Mouse (Mus musculus) 3134 (cell line): Measurements from ENCODE around the gene Cend1.

ENCODE experiments used
- DNase-seq: peaks from one replicate; pipeline ENCODE4 v3.0.0-alpha.2; 2011; ENCODE audit warnings: low spot score; ENCODE audit not compliant: insufficient read length; ENCODE audit errors: extremely low read depth

Cend1 gene

DNA sequence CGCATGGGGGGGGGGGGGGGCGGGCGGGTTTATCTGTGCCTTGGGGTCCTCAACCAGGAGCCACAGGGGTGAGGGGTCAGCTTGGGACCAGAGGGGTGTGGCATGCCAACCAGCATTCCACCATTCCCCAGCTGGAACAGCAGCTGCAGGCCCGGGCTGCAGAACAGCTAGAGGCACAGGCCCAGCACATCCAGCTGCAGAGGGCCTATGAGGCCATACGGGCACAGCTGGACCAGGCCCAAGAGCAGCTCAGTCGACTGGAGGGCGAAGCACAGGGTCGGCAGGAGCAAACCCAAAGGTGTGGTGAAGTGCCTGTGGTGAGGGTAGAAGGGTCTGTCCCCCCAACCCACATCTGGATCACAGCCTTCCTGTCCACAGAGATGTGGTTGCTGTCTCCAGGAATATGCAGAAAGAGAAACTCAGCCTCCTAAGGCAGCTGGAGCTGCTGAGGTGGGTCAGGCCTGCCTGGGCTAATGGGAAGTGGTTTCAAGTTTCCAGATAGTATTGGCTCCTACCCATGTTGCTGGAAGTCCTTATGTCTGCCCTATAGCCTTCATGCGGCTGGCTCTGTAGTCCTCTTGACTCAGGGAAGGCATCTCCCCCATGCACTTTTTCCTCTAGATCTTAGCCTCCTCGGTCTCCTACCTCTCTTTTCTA is 36.2 kb upstream of the Cend1 start:
- DNase-seq: peak; percentile 74

DNA sequence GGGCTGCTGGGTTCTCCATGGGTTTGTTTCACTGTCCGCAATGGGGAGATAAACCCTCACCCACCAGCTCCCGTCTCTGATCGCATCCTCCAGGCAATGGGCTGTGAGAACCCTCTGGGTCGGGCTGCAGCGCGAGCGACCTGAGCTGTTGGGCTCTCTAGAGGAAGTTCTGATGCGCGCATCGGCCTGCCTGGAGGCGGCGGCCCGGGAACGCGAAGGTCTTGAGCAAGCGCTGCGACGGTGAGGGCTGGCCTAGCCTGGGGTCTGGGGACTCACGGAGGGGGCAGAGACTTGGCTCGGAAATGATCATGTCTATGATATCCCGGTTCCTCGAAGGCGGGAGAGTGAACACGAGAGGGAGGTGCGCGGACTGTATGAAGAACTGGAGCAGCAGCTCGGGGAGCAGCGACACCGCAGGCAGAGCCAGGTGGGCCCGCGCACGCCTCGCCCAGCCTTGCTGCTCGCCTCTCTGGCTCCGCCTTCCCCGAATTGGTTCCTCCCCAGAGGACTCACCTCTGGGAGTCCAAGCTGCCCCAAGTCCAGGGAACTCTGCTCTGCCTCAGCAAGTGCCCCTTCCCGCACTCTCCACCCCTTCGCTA is 35.4 kb upstream of the Cend1 start:
- no peak for DNase-seq

DNA sequence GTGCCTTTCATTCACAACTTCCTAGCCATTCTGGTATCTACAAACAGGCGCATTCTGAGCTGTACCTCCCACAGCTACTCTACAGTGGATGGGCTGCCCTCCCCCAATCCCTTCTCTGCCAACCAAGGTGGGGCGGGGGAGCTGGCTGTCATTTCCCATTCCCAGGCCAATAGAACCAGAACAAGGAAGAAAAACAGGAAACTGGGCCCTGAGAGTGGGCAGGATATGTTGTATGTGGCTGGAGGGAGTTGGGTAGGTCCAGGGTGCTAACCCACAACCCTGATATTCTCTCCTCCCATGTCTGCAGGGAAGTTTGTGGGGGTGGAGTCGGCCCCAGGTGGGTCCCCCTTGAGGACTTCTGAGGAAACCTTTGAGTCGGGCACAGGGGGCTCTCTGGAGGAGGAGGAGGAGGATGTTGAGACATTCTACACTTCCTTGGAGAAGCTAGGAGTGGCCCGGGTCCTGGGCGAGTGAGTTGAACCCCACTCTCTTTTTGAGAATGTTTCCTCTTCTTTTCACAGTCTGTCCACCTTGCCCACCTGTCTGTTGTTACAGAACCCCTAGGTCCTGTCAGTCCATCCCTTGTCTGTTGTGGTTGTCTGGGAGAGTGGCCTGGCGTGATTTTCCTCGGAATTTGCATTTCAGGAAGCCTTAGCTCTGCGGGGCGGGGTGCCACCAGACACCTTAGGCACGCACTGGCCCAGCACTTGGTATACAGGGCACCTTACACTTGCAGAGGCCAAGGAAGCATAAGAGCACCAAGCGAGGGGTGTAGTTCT is 34.7 kb upstream of the Cend1 start:
- no peak for DNase-seq

DNA sequence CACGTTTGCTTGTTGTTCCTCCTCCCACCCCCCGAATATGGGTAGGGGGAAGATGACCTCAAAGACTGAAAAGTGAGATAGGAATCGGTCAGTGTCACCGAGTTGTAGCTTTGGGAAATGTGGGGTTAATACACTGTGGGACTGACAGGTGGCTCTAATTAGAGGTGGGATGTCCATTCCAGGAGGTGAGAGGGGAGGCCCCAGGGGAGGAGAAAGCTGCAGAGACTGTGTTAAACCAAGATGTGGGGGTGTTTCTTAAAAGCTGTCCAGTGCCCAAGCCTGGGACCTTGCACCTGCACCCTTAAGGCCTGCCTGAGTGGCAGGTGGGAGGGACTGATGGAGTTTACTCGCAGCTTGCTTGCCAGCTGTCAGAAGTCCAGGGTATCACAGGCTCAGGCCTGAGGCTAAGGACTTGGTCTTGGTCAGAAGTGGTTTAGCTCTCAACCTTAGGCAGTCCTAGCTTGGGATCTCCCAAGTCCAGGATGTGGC is 33.1 kb upstream of the Cend1 start:
- no peak for DNase-seq

DNA sequence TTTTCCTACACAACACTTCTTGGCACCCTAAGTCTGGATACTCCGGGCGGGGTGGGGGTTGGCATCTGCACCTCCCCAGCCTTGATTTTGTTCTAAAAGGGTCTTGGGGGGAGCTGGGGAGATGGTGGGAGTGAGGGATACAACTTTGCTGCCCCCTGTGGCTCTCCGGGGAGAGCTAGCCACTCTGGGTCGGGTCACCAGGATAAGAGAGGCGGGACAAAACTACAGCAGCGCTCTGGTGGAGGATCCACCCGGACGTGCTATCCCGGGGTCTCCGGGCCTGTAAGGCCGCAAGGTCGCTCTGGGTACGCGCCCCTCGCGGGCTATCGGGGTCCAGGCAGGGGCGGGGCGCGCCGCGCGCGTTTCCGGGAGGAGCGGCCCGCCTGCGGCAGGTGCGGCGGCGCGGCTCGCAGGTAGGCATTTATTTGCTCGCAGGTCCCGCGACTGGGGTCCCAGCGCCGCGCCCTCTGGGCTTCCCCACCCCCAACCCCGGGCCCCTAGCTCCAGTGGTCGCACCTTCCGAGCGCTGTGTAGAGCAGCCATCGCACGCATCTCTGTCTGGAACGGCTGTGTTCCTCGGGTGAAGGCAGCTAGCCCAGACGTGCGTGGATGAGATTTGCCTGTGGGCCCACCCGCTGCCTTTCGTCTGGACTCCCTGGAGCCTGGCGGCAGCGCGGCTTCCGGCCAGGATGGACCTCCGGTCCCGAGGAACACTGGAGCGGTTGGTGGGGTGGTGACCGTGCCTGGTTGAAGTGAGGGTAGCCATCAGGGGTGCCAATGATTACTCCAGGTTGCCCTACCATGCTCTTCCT is 32.4 kb upstream of the Cend1 start:
- DNase-seq: no peak

- DNase-seq: no peak
Measured at GRCm38 (mm10) chr7:141460391-141461113, 31.3 kb upstream of the Cend1 start, which contains the start of gene Cracr2b. Cracr2b (plus strand) TSS chr7:141461094.

DNA sequence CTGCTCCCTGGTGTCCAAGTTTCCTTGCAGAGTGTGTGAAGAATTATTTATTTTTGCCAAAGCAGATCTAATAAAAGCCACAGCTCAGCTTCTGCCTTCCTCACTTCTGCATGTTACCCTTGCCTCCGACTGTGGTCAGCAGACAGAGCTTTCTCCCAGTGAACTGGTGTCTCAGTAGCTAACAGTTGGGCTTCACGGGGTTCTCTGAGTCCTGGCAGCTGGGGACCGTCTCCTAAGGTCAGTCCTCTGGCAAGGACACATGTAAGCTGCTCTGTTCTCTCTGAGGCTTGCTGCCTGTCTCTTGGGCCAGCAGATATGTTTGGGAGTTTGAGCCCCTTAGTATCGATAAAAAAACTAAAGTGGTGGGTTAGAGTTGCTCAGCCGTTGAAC is 30.7 kb upstream of the Cend1 start:
- DNase-seq: no peak

DNA sequence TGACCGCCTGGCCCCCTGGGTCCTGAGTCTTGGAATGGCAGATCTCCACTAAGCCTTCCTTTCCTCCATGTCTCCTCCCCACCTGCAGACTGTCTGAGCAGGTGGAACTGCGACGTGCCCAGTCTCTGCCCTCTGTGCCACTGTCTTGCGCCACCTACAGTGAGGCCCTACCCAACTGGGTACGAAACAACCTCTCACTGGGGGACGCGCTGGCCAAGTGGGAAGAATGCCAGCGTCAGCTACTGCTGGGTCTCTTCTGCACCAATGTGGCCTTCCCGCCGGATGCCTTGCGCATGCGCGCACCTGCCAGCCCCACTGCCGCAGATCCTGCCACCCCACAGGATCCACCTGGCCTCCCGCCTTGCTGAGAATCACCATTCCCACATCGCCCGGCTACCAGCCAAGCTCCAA is 30.0 kb upstream of the Cend1 start:
- DNase-seq: no peak

- DNase-seq: no peak
Measured at GRCm38 (mm10) chr7:141458661-141459060, 29.4 kb upstream of the Cend1 start.

DNA sequence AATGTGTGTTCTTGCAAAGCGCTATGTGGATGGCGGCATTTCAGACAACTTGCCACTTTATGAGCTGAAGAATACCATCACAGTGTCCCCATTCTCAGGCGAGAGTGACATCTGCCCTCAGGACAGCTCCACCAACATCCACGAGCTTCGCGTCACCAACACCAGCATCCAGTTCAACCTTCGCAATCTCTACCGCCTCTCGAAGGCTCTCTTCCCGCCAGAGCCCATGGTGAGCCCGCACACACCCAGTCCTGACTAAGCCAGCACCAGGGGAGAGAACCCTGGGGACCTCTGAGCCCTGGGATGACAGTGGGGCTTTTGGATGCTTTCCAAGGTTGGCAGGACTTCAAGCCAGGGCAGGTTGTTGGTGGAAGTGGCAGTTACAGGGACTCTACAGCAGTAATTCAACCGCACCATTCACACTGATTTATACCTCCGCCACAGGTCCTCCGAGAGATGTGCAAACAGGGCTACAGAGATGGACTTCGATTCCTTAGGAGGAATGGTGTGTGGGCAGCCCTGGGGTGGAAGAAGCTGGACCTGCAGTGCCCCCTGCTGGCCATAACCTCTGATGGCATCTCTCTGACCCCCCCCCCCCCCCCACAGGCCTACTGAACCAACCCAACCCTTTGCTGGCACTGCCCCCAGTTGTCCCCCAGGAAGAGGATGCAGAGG is 28.8 kb upstream of the Cend1 start:
- DNase-seq: no peak

DNA sequence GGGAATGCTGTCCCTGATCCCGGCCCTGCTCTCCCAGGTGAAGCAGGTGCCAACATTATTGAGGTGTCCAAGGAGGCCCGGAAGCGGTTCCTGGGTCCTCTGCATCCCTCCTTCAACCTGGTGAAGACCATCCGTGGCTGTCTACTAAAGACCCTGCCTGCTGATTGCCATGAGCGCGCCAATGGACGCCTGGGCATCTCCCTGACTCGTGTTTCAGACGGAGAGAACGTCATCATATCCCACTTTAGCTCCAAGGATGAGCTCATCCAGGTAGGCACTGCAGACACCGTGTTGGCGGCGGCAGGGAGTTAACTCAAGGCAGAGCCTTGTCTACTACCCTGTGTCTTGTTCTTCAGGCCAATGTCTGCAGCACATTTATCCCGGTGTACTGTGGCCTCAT is 27.9 kb upstream of the Cend1 start:
- DNase-seq: no peak

- DNase-seq: no peak
Measured at GRCm38 (mm10) chr7:141456739-141457138, 27.4 kb upstream of the Cend1 start.

GRCm38 (mm10) chr7:141455610-141456314 is 26.5 kb upstream of the Cend1 start:
- DNase-seq: peak; percentile 68

DNA sequence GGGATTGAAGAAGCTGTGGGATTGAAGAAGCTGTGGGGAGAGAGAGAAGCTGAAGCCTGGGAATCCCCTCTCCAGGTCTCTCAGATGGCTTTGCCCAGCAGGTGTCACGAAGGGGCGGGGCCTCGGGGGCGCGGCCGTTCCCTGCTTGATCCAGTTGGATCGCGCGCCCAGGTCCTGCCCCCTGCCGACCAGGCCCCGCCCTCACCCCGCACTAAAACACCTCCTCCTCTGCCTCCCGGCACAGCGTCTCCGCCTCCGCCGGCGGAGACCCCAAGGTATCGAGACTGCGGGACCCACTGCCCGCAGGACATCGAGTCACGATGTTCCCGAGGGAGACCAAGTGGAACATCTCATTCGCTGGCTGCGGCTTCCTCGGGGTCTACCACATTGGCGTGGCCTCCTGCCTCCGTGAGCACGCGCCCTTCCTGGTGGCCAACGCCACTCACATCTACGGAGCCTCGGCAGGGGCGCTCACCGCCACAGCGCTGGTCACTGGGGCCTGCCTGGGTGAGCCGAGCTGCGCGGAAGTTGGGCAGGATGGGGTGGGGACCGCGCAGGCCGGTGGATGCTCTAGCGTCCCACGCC is 25.8 kb upstream of the Cend1 start, which contains the start of gene Pnpla2:
Pnpla2 (plus strand) TSS at position 232 of the 585 bp plus-strand sequence.
- peak; percentile 92 for DNase-seq

GRCm38 (mm10) chr7:141453636-141454035 is 24.3 kb upstream of the Cend1 start:
- no peak for DNase-seq

- DNase-seq: no peak
Measured at GRCm38 (mm10) chr7:141451928-141452327, 22.6 kb upstream of the Cend1 start.

- peak; percentile 98 for DNase-seq
Measured at GRCm38 (mm10) chr7:141447110-141447991, 18.1 kb upstream of the Cend1 start, which contains the start of gene Rplp2. Rplp2 (plus strand) TSS chr7:141447370.
